Mouse (Mus musculus) heart, postnatal 0 days (tissue): Measurements from ENCODE around the gene Mrpl53.

Experiments
- CTCF ChIP-seq: IDR thresholded peaks from 2 replicates; pipeline ENCODE4 v1.5.1; 2016; ENCODE audit warnings: antibody characterized with exemption, control low read depth, low read depth
- EP300 ChIP-seq: IDR thresholded peaks from 2 replicates; pipeline ENCODE4 v1.6.1; 2016; ENCODE audit warnings: antibody characterized with exemption, low read depth

DNA sequence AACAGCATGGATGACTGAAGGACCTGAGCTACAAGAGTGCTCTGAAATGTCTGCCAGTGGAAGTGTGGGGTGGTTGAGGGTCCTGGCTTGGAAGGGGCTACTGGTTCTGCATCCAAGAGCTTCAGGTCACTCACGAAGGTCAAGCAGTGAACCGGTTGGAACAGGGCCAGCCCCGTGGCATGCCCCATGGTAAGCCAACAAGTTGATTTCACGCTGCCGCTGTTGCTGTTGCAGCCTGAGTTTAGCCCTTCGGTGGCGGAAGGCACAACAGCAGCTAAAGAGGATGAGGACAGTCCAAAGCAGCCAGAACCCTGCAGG, 10.9 kb downstream of the Mrpl53 start:
- TF ChIP-seq CTCF: no peak
- TF ChIP-seq EP300: no peak
